Mouse (Mus musculus) inflammation-experienced regulatory T-cells, adult 6 months (primary cell): ENCODE data around the gene Fam3a. TPM values are rescaled to one million over a fixed set of nuclear protein-coding genes. Genes with fewer than 3 reads are reported as not detected.
A peak's percentile ranks its signal among the peaks of the same experiment; 100 is the strongest.
"Not testable (repeated sequence)": the region's sequence is repeated elsewhere in the genome, so short reads cannot be mapped to it uniquely, and the experiment has no call there.

Experiments
- ATAC-seq: one replicate; pipeline ENCODE4 v1.8.0; 2017
- polyA plus RNA-seq, 3 experiments: library from polyadenylated mRNA; unstranded; fragments of 100-300 nt; shearing (Covaris generic); gene quantifications; one replicate each; pipeline ENCODE4 v1.2.1; 2017

The Fam3a gene
- polyA plus RNA-seq, result 10 to 100 TPM; 15.0 to 30.8 (median 30.5) TPM

- ATAC-seq, result peak; percentile 99
Measured at GRCm38 (mm10) chrX:74392535-74393443, at the start of gene Fam3a, which contains the start of gene Ikbkg. Gene Fam3a (minus strand): TSS chrX:74393272. Gene Ikbkg (plus strand): TSS chrX:74393290.

DNA sequence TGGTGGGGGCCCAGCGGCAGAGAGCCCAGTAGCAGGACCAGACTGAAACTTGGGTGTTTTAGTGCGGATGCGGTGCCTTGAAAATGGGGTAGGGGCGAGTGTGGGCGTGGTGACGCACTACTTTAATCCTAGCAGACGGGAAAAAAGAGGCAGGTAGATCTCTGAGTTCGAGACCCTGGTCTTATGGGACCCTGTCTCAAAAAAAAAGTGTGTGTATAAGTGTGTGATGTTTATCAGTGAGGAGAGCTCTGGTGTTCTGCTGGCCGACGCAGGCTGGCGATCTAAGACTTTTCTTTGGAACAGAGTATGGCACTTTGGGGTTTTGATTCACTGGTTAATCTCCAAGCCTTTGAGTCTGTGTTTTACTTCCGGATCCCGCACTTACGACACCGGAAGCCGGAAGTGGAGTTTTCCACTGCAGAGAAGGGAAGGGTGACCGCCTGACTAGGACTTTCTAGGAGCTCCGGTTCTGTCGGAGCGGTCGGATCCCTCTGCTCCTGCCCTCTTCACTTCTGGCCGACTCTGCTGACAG, 36.3 kb upstream of the Fam3a start:
- ATAC-seq, result peak; percentile 71

- peak; percentile 79 for ATAC-seq
Measured at GRCm38 (mm10) chrX:74428826-74429276, 35.8 kb upstream of the Fam3a start, which contains the start of gene G6pdx. Gene G6pdx (minus strand): TSS chrX:74429194.

GRCm38 (mm10) chrX:74428146-74428825, 35.2 kb upstream of the Fam3a start:
- ATAC-seq, result no peak

DNA sequence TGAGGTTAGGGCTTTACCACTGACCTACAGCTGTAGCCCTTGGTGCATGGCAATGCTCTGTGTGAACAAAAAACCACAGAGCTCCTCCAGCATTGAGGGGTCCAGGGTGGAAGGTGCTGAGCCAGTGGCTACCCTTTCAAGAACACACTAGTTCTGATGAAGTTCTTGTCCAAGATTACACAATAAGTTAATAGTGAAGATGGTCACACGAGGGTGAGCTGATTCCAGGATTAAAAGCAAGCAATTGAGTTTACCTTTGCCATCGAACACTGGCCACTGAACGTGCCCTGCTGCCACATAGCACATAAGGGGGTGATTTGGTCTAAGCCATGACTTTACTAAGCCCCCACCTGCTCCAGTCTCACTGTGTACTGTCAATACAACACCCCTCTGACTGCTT, 34.0 kb upstream of the Fam3a start:
- ATAC-seq, result no peak

GRCm38 (mm10) chrX:74426256-74426655, 33.2 kb upstream of the Fam3a start:
- ATAC-seq, result no peak

DNA sequence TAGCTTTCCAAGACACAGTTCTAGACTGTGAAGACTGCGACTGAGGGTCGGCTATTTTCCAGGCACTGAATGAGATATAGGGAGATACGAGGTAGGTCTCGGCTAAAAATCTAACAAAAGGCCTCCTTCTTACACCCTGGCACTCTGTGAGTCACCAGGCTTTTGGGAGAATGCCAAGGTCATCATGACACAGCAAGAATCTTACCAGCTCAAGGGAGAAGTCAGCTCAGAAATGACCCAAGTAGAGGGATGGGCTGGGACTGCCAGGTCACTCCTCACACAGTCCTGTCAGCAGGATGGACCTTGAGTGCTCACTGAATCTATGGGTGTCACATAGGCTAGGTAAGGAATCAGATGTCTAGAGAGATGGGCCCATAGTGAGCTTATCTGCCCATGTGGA, 32.1 kb upstream of the Fam3a start:
- ATAC-seq, result no peak

GRCm38 (mm10) chrX:74424443-74424842, 31.4 kb upstream of the Fam3a start:
- no peak for ATAC-seq

DNA sequence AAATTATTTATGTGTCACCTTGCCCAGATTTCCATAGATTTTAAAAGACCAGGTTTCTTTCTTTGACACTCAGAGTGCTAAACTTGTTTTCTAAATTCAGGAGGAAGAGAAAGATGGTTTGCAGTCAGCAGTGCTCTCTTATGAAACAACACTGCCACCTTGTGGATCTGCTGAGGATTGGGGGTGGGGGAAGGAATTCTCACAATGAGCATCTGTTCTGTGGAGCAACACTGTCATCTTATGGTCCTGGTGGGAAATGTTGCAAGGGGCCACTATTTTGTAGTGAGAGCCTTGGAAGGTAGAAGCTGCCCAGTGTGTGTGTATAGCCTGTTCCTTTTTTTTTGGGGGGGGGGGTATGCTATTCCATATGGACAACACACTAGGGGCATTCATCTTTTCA, 20.3 kb upstream of the Fam3a start:
- ATAC-seq, result peak; percentile 85

DNA sequence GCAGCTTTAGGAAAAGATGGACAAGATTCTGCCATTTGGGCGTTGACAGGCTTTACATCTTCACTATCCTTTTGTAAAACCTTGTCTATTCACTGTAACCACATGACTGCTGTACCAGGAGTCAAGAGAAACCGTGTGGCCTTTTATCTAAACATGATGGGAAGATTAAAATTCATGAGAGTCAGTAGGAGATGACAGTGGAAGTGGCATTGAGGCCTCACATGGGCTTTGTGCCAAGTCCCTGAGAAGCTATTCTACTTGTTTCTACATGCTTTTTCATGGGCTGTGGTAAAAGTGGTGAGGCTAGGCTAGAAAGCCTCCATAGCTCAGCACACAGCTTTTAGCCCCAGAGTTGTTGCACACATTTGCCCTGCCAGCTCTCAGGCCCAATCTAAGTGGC, 15.3 kb upstream of the Fam3a start:
- ATAC-seq, result no peak

- no peak for ATAC-seq
Measured at GRCm38 (mm10) chrX:74400136-74400535, 7.1 kb upstream of the Fam3a start.

GRCm38 (mm10) chrX:74388153-74388552, 4.9 kb downstream of the Fam3a start:
- no peak for ATAC-seq

DNA sequence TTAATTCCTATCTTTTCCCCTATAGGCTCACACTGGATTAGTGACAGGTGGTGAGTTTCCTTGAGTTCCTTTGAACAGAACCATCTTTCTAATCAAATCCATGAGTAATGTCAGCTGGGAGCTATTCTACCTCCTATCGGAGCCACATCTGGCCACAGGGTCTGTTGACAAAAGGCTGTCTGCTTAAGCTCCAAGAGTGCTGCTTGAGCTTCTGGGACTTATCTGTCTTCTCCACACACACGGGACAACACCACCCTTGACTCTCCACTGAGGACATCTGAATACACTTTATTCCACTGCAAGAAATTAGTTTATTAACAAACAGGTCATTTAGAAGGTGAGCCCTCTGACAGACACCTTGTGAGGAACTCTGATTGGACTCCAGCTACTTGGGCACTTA, 8.6 kb downstream of the Fam3a start:
- ATAC-seq, result no peak

- peak; percentile 96 for ATAC-seq
Measured at GRCm38 (mm10) chrX:74372888-74373549, 20.1 kb downstream of the Fam3a start, which contains the start of the genes Ubl4a and Slc10a3. Gene Ubl4a (minus strand): TSS chrX:74373218. Gene Slc10a3 (minus strand): TSS chrX:74373349.

DNA sequence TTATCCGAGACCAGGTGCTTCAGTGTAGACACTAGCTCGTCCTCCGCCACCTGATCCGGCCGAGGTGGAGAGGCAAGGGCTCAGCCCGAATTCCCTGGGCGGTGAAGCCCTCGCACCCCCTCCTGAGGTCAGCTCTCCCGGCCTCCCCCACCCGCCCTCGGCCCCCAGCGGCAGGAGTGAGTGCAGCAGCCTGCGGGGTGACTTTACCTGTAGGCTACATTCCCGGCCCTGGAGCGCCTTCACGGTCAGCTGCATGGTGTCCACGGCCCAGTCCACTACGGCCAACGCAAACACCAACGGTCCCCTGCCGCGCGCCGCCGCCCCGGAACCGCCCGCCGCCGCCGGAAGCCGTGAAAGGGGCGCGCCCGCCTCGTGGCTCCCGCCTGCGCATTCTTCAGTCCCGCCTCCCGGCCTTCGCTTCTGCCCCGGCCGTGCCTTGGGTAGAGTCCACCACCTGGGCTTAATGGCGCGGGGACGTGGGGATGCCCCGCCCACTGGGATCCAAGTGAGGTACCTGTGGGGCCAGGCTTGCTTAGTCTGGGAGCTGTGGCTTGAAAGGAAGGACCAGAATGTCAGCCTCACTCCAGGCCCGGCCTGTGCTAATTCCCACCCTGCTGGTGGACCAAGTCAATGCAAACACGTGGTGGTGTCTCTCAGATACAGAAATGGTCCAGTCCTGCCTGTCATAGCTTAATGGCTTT, 24.7 kb downstream of the Fam3a start:
- ATAC-seq, result peak; percentile 65

DNA sequence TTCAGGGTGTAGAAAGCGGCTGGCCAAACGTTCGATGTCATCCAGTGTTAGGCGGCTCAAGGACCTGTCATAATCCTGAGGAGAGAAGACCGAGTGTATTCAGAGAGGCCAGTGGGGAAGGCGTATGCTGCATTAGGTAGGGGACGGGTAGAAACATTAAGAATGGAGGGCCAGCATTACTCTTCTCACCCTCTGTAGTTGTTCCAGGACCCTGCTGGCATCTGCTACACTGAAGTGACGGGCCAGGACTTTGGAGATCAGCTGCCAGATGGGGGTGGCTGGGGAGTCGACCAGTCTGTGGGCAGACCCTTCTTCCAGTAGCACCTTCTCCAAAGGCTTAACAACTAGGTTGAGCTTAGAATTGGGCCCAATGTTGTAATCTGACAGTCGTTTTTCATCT, 25.6 kb downstream of the Fam3a start:
- ATAC-seq, result no peak

GRCm38 (mm10) chrX:74359171-74359570, 33.9 kb downstream of the Fam3a start:
- ATAC-seq, result no peak

DNA sequence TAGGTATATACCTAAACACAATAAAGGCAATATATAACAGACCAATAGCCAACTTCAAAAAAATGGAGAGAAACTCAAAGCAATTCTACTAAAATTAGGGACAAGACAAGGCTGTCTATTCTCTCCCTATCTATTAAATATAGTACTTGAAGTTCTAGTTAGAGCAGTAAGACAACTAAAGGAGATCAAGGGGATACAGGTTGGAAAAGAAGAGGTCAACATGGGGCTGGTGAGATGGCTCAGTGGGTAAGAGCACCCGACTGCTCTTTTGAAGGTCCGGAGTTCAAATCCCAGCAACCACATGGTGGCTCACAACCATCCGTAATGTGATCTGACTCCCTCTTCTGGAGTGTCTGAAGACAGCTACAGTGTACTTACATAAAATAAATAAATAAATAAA, 36.0 kb downstream of the Fam3a start:
- ATAC-seq, result not testable (repeated sequence)

DNA sequence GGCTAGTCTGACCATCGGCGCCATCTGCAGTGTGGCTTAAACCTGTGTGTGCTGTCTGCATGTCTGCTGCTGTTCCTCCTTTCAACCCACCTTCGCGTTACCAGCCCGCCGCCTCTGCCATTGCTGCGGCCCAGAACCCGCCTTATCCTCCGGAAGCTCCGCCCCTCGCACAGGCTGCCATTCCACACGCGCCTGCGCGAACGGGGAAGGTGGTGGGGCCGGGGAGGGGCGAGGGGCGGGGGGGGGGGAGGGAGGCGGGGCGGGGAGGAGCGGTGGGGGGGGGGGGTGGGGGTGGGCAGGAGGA, 39.7 kb downstream of the Fam3a start, which contains the start of gene Lage3:
Gene Lage3 (minus strand): TSS at position 152 of the 304 bp plus-strand sequence.
- peak; percentile 84 for ATAC-seq

- ATAC-seq, result no peak
Measured at GRCm38 (mm10) chrX:74352645-74353466, 40.2 kb downstream of the Fam3a start.
